Mouse (Mus musculus): ENCODE measurements around the gene Cops4.

GRCm38 (mm10) chr5:100524921-100525320, 6.8 kb downstream of the Cops4 start:
- TF ChIP-seq CTCF (IDR thresholded peaks at IDR 0.05; ENCODE audit: extremely low read depth, insufficient read length, insufficient replicate concordance, low read depth, low read length): no peak
- TF ChIP-seq POLR2A (IDR thresholded peaks at IDR 0.05; ENCODE audit: low read depth, low read length): no peak
